Mouse (Mus musculus): Measurements from ENCODE around the gene Acbd6.

Acbd6 gene

DNA sequence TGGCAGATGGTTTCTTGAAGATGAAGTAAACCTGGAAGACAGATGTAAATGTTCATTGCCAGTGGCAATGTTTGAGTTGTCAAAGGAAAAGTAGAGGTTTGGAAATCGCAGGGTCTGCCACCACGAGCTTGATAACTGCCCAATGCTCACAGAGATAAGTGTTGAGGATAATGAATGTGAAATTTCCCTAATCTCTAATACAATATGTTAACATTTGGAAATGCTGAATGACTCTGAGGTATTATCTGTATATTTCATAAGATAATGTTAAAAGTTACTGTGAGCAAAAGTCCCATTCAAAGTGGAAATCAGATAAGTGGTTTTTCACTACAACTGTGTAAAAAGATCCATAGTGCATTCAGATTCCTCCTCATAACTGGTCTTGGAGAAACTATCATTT lies 2.8 kb downstream of the Acbd6 start:
- no peak for DNase-seq

GRCm38 (mm10) chr1:155562206-155562605 lies 4.3 kb downstream of the Acbd6 start:
- no peak for DNase-seq

DNA sequence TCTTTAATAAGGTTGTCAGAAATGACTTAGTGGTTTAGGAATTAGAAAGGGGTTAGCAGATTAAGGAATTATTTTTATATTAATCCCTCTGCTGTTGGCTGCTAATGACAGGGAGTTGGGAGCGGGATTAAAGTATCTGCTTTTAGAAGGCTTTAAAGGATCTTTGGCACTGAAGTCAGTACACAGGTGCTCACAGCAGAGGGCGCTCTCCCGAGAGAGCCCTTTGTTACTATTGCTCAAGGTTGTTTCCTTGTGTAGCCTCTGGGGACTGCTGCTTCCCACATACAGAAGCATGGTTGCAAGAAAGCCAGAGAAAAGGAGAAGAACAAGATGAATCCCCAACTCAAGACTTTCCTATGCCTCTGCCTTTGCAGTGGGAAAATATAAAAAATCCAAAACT lies 6.8 kb downstream of the Acbd6 start:
- peak; percentile 7 to 10 for DNase-seq

DNA sequence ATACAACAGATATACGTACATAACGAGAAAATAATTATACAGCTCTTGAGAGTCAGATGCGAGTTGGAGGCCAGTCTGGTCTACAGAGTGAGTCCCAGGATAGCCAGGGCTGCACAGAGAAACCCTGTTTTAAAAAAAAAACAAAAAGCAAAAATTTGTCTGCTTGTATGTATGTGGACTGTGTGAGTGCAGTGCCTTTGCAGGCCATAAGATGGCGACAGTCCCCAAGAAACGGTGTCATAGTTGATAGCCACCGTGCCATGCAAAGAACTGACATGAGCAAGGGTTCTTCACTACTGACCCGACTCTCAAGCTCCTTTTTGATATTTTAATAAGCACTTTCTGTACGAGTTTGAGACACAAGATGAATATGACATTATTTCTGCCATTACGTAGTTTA lies 10.2 kb downstream of the Acbd6 start:
- DNase-seq = no peak

GRCm38 (mm10) chr1:155569340-155569739 lies 11.4 kb downstream of the Acbd6 start:
- DNase-seq = no peak

GRCm38 (mm10) chr1:155574966-155575673 lies 17.2 kb downstream of the Acbd6 start:
- peak; percentile 19 to 71 for DNase-seq

DNA sequence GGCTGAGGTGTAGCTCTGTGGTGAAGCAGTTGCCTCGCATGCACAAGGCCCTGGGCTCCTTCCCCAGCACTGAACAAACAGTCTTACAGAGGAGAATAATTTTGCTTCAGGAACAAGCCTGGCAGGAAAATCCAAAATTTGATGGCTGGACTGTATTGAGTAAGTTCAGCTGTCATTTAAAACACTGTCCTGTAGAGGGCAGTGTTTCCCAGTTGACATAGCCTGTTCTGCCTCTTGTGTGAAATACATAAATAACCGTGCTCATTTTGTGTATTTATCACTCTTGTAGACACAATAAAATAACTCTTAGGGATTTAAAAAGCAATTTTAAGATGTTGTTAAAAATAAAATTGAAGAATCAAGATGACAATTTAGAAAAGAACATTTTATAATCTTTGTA lies 18.5 kb downstream of the Acbd6 start:
- peak in 1 of 2 experiments; percentile 9 for DNase-seq

DNA sequence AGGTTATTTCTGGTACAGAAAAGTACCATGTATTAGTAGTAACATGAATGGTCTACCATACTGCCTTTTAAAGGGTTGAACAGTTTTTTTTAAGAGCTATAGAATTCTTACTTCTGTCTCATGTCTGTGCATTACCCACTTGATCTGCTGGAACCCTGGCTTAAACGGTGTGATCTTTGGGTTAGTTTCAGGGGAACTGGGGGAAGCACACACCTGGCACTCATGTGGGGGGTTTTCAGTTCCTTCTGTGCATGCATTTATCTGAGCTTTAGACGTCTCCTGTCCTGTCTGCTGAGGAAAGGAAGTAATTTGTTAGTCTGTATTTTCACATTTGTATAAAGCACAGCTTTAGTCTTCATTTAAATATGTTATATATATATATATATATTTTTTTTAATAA lies 19.4 kb downstream of the Acbd6 start:
- DNase-seq = no peak

DNA sequence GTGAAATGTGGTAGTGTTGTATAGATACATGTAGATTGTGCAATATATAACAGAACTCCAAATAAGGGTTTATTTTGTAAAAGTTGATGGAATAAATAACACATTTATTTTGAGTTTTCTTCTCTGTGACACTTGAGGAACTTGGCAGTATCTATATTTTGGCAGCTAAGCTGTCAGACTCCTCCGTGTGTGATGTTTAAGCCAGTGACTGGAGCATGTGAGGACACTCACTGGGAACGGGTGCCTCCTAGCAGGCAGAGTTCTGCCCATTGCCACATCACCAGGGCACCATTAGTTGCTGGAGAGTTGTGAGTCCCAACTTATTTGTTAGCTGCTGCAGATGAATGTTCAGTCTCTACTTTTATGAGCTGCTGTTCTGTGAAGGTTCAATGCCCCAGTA lies 30.0 kb downstream of the Acbd6 start:
- no peak for DNase-seq

- DNase-seq = peak in 1 of 2 experiments; percentile 9
Observed at GRCm38 (mm10) chr1:155594141-155594540, 36.2 kb downstream of the Acbd6 start.

DNA sequence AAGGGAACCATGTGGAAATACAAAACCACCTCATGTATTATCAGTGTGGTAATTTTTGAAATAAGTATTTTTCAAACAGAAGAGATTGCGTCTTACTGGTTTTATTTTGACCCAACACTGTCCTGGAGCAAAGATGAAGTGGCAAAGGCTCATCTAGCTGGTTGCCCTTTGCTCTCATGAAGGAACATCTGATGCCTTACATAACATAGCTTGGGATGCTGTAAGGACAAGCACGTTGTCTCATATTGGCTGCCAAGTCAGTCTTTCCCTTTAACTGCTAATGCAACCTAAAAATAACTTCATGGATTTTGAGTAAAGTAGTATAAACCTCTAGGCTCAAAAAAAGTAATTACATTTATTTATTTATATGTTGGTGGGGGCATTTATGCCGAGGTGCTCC lies 38.7 kb downstream of the Acbd6 start:
- DNase-seq = peak; percentile 7 to 43

- DNase-seq = no peak
Observed at GRCm38 (mm10) chr1:155604706-155605105, 46.8 kb downstream of the Acbd6 start.

DNA sequence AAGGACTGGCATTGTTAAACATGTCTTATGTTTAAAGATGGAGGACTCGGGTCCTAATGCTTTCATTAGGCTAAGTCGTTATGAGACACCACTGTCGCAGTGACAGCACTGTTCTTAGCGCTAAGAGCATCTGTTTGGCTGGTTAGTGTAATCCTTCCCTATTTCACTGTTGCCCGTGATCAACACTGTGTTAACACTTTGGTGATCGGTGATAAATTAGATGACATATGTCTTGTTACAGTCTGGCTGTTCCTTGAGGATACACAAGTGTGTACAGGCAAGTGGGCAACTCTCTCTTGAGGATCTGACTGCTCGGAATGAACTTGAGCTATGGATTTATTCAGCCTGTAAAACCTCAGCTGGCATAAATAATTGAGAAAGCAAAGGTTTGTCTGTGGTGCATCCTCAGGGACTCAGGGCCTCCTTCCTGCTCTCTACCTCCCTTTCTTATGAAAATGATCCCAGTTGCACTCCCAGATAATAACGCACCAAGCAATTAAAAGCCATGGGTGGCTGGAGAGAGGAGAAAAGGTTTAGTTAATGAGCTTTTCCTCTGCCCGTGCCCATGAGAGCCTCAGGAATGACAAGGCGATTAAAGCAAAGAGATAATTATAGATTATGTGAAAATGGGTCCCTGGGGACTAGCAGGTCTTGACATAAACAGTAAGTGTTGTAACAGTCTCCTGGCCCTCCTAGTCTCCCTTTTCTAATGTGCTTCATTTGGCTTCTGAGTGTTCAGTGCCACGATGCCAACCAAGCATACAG lies 47.7 kb downstream of the Acbd6 start:
- DNase-seq = no peak

DNA sequence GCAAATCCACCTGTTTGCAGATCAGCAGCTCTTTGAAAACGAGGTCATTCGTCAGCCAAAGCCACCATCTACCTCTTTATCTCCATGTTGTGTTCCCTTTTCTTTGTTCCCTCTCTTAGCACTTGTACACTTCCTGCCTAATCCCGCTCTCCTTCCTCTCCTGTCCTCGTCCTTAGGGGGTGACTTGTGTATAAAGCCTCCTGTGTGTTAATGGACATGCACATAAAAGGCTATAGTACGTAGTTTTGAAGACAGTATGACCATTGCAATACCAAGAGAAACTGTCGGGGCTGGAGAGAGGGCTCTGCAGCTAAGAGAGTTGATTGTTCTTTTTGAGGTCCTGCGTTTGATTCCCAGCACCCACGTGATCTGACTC lies 48.2 kb downstream of the Acbd6 start:
- DNase-seq = no peak

- DNase-seq = no peak
Observed at GRCm38 (mm10) chr1:155608524-155608923, 50.6 kb downstream of the Acbd6 start.

GRCm38 (mm10) chr1:155614426-155614825 lies 56.5 kb downstream of the Acbd6 start:
- no peak for DNase-seq

- DNase-seq = no peak
Observed at GRCm38 (mm10) chr1:155621075-155621474, 63.2 kb downstream of the Acbd6 start.

DNA sequence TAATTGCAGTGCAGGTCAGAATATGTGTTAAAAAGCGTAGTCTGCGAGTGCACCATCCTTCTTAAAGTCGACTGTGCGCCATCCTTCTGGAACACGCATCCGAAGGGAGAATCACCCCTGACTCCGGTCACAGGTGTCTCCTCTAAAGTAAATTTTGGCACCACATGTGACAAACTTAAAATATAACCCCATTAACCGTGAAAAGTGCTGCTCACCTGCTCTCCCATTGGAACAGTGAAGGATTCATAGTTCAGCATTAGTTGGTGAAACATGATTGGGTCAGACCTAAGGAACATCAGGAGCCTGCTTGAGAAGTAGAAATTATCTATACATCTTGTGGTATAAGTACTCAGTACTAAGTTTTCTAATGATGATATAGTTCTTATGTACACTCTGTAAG lies 65.3 kb downstream of the Acbd6 start:
- DNase-seq = peak; percentile 9 to 12

DNA sequence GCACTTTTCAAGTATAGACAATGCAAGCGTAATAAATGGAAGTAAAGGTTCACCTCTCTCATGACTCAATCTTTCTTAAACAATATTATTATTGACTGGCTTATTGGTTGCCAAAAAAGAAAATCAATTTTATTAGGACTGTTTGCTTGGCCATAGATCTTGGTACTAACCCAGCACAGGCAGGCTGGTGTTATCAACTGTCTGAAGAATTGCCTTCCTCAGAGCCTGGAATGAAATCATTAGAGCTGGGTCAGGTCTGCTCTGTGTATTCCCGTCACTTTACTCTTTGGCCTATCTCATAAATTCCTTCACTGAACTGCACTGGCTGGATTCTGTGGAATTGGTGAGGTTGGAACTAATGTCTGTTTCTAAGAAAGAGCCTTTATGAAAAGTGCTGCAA lies 69.8 kb downstream of the Acbd6 start:
- DNase-seq = no peak

DNA sequence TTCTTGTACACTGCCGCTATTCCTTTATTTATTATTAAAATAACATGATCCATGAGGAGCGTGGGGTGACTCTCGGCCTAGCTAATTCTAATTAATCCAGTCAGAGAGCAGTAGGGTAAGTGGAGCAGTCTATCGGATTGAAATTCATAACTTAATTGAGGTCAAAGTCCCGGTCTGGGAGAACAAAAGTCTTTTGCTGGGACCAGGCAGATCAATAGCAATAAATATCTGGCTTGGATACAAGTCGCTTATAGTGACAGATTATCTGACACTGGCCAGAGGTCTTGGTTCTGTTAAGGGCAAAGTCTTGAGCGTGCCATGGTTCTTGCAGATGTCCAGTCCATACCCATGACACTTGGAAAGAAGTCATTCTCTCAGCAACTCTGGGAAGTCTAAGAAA lies 78.7 kb downstream of the Acbd6 start:
- no peak for DNase-seq

GRCm38 (mm10) chr1:155645816-155646215 lies 87.9 kb downstream of the Acbd6 start:
- DNase-seq = no peak

DNA sequence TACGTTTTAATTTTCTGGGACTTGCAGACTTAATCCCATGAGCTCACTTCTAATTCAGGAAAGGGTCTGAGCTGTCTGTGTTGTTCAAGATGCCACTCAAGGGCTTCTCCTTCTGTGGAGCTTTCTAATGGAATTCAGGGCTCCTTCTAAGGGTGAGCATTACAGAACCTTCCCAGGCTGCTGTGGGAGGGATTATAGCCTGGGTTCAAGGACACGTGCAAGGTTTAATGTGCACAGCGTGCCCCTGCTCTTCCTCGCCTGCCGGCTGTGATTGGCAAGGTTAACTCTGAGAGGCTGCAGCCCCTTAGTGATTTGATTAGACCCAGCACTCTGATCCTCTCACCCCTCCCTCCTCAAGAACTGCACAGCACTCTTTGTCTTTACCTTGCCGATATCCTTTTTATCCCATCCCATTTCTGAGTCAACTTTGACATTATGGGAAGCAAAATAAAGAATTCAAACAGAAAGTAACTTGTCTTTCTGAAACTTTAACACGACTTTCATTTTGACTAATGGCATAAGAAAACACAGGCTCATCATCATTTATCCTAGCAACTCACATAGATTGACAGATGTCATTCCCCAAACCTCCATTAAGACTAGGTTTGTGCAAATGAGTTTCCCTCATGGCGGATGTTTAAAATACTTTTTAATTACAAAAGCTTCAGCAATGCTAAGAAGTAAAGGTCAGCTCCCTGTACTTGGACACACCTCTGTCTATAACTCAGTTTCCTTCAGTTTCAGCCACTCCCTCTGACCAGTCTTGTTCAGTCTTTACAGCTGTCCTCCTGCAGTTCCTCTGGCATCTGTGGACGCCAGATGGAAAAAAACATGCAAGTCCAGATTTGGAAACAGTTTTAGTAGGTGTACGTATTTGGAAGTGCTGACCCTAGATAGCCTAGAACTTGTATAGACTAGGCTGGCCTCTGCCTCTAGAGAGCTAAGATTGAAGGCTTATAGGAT lies 88.7 kb downstream of the Acbd6 start:
- DNase-seq = no peak

DNA sequence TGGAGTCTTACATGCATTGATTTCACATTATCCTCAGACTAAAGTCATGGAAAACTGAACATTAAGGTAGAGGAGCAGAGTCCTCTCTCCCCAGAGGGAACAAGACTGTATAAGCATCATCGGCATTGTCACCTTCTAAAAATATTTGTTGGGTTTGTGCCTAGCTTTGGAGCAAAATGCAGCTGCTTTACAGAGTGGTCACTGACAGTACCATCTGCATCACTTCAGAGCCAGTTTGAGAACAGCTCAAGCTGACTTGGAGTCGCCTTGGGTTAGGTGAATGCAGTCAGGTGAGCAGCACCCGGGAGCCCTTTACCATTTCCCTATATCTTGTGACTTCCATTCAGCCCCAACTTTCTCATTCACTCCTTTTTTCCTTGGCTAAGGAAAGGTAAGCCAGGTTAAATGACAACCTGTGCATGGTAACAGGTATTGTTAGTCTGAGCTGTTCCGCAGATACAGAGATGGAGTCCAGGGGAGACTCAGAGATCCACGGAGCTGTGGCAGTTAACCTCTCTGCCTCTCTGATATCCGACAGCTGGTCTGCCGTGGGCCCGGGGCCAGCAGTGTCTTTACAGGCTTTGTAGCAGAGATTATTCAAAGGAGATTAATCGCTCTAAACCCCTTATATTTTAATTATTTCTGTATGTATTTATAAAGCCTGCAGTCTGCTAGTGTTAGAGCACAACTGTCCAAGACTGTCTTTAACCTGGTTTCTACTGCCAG lies 92.4 kb downstream of the Acbd6 start:
- DNase-seq = no peak
